Mouse (Mus musculus) liver, postnatal 0 days (tissue): ENCODE measurements around the gene Mylk. TPM values are rescaled to one million over a fixed set of nuclear protein-coding genes. Genes with fewer than 3 reads are reported as not detected.

Experiments
- ATAC-seq: fragments of 200-750 bp; cut with Nextera tagmentation; 2 replicates; pipeline ENCODE4 v1.8.0; 2017; ENCODE audit warnings: mild to moderate bottlenecking, moderate library complexity
- DNase-seq: peaks from one replicate; pipeline ENCODE4 v3.0.0-alpha.2; 2016
- H3K27ac ChIP-seq: fragments of 300-500 bp; sonication (generic); 2 replicates; pipeline ENCODE4 v1.5.1; 2014; ENCODE audit warnings: antibody characterized with exemption, moderate library complexity, mild to moderate bottlenecking, low read depth
- H3K27me3 ChIP-seq: fragments of 300-500 bp; sonication (generic); 2 replicates; pipeline ENCODE4 v1.6.1; 2014; ENCODE audit warnings: low read length, control low read depth, mixed read lengths; ENCODE audit not compliant: insufficient read depth
- H3K36me3 ChIP-seq: fragments of 300-500 bp; sonication (generic); replicated peaks from 2 replicates; pipeline ENCODE4 v1.6.1; 2014; ENCODE audit warnings: mild to moderate bottlenecking, control low read depth, low read length, moderate library complexity, mixed read lengths; ENCODE audit not compliant: insufficient read depth
- H3K4me1 ChIP-seq: fragments of 300-500 bp; sonication (generic); 2 replicates; pipeline ENCODE4 v1.6.1; 2014; ENCODE audit warnings: antibody characterized with exemption, mild to moderate bottlenecking, control low read depth; ENCODE audit not compliant: insufficient read depth
- H3K4me2 ChIP-seq: fragments of 300-500 bp; sonication (generic); 2 replicates; pipeline ENCODE4 v1.6.1; 2014; ENCODE audit warnings: low read depth, mild to moderate bottlenecking, low read length, moderate library complexity, mixed read lengths
- H3K4me3 ChIP-seq: fragments of 300-500 bp; sonication (generic); 2 replicates; pipeline ENCODE4 v1.5.1; 2014; ENCODE audit warnings: low read depth, low read length
- H3K9ac ChIP-seq: fragments of 300-500 bp; sonication (generic); replicated peaks from 2 replicates; pipeline ENCODE4 v1.6.1; 2014; ENCODE audit warnings: mild to moderate bottlenecking, moderate library complexity
- H3K9me3 ChIP-seq: fragments of 300-500 bp; sonication (generic); 2 replicates; pipeline ENCODE4 v1.6.1; 2016; ENCODE audit warnings: mild to moderate bottlenecking, control low read depth, low read length, mixed read lengths
- CTCF ChIP-seq: sonication (generic); IDR thresholded peaks from 2 replicates; pipeline ENCODE4 v1.5.1; 2016; ENCODE audit warnings: antibody characterized with exemption, low read depth
- EP300 ChIP-seq: IDR thresholded peaks from 2 replicates; pipeline ENCODE4 v1.6.1; 2016; ENCODE audit warnings: antibody characterized with exemption, low read depth, mild to moderate bottlenecking
- WGBS: fragments of 180-500 bp; shearing (Covaris S2); extraction: QIAGEN DNeasy Blood & Tissue Kit; methylation state at CpG from one replicate; pipeline ENCODE4 v1.1.7; 2014; ENCODE audit not compliant: insufficient replicate concordance; 5-methylcytosine and 5-hydroxymethylcytosine counted together
- polyA plus RNA-seq: library from polyadenylated mRNA; unstranded; fragments of >200 nt; fragmentation: Nextera tagmentation; extraction: Ambion mirVana; gene quantifications from 2 replicates; pipeline ENCODE4 v1.2.1, GENCODE M21; 2015

Mylk gene
- polyA plus RNA-seq, 1 experiment from 2014 or later, result 4.9 TPM

DNA sequence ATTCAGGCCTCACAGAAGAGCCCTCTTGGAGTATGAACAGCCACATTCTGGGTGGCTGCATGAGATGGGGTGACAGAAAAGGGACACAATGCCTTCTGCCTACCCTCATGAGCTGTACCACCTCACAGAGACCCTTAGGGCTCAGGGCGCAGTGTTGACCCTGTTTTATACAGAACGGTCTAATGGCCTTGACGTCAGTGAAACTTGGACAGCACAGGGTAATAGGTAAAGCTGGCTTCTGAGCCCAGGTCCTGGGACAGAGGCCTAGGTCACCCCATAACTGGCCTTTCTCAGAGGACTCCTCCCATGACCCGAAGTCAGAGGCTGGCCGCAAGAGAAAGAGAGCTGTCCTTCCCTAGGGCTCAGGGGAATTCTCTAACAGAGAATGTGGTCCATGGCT is 155.5 kb downstream of the Mylk start:
- H3K36me3 ChIP-seq, result no peaks in the 10 kb centered on the region
- no peak for DNase-seq
- 79% methylated on average over 5 of the region's 5 CpGs for WGBS
- no peaks in the 10 kb centered on the region for H3K27me3 ChIP-seq
- no peaks in the 10 kb centered on the region for H3K4me1 ChIP-seq
- ATAC-seq, result no peak
- H3K4me3 ChIP-seq, result no peak overlapping the region
- no peak overlapping the region for H3K4me2 ChIP-seq
- TF ChIP-seq EP300 (no peak), CTCF (no peak)
- no peak overlapping the region for H3K27ac ChIP-seq
- H3K9me3 ChIP-seq, result no peaks in the 10 kb centered on the region
- H3K9ac ChIP-seq, result no peak overlapping the region

DNA sequence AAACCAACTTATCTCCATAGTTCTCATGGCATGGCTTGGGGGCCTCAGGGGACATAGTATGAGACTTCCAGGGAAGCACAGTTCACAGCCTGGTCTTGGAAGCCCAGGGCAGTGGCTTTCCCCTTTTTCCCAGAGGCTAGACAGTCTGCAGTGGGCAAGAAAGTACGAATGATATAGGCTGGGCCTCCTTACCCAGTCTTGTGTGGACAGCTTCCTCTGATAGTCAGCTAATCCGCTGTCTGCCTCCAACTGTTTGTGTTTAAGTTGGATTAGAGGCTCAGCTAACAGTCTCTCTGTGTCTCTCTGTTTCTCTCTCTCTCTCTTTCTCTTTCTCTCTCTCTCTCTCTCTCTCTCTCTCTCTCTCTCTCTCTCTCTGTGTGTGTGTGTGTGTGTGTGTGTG is 156.0 kb downstream of the Mylk start:
- H3K4me1 ChIP-seq, result no peaks in the 10 kb centered on the region
- no peaks in the 10 kb centered on the region for H3K36me3 ChIP-seq
- H3K27me3 ChIP-seq, result no peaks in the 10 kb centered on the region
- ATAC-seq (no peak), DNase-seq (no peak)
- H3K9me3 ChIP-seq, result no peaks in the 10 kb centered on the region
- TF ChIP-seq CTCF, result no peak
- no peak for TF ChIP-seq EP300
- H3K9ac ChIP-seq, result no peak overlapping the region
- 51% methylated on average over 2 of the region's 2 CpGs for WGBS
- no peak overlapping the region for H3K4me3 ChIP-seq
- no peak overlapping the region for H3K27ac ChIP-seq
- H3K4me2 ChIP-seq, result no peak overlapping the region

DNA sequence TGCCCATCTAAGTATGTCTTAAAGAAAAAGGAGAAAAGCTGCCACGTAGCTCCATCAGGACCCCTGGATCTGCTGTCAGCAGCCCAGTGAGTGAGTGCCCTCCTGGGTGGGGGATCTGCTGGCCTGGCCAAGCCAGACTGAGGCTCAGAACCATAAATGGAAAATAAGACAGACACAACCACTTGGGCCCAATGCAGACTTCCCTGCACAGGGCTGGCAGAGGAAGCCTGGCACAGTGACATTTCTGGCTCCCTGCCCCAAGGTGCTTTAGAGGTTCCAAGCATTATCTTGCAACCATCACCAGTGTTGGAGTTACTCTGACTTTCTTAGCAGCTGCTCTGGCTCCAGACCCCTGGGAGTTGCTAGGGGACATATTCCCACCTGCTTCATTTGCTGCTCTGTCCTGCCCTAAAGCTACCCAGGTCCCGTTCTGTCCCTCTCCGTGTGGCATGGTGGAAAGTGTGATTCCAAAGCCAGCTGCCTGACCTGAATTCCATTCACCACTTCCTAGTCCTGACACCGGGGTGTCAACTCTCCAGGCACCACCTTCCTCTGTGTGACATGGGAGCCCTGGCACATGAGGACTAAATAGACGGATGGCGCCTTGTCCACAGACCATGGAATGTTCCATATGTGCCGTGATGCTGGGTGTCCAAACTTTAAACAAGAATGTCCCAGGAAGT is 156.7 kb downstream of the Mylk start:
- WGBS, result 76% methylated on average over 7 of the region's 7 CpGs
- H3K36me3 ChIP-seq, result no peaks in the 10 kb centered on the region
- no peaks in the 10 kb centered on the region for H3K27me3 ChIP-seq
- ATAC-seq (no peak), DNase-seq (no peak)
- H3K4me2 ChIP-seq, result no peak overlapping the region
- no peak overlapping the region for H3K27ac ChIP-seq
- no peaks in the 10 kb centered on the region for H3K9me3 ChIP-seq
- H3K4me3 ChIP-seq, result no peak overlapping the region
- no peak overlapping the region for H3K9ac ChIP-seq
- no peaks in the 10 kb centered on the region for H3K4me1 ChIP-seq
- TF ChIP-seq EP300, result no peak
- no peak for TF ChIP-seq CTCF

DNA sequence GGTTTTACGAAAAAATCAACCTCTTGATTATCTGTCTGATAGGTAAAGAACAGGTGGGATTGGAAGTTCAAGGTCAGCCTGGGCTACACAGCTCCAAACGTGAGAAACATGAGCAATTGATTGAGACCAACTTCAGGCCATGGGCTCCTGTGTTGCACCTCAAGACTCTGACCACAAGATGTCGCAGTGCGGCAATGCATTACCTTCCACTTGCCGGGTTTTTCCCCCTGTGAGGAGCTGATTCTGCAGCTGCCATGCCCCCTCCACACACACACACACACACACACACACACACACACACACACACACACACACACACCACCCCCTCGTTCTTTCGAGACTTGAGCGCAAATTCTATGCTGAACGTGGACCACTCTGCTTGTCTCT is 157.3 kb downstream of the Mylk start:
- no peak for ATAC-seq
- TF ChIP-seq EP300 (no peak), CTCF (peak; percentile 87)
- Histone ChIP-seq H3K4me3 (no peak overlapping the region), H3K9ac (no peak overlapping the region), H3K27me3 (no peaks in the 10 kb centered on the region), H3K9me3 (no peaks in the 10 kb centered on the region), H3K4me1 (no peaks in the 10 kb centered on the region), H3K27ac (no peak overlapping the region), H3K4me2 (no peak overlapping the region), H3K36me3 (no peaks in the 10 kb centered on the region)
- peak; percentile 66 for DNase-seq
- WGBS, result 21% methylated on average over 9 of the region's 9 CpGs

DNA sequence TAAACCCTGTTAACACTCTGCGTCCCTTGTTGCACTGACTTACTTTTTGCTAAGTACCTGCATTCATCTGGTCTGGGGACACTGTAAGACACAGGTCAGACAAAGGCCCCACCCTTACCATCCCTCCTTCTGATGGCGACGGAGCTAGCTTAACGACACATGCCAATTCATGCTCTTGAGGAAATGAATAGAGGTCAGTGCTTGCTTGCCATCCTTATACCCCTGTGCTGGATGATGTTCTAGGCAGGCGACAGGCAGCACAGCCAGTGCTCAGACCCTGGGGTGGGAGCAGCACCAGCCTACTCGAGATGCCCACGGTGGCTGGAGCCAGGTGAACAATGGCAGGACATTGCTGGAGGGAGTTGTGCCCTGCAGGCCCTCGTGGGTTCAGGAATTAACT is 157.8 kb downstream of the Mylk start:
- H3K36me3 ChIP-seq, result no peaks in the 10 kb centered on the region
- 73% methylated on average over 8 of the region's 8 CpGs for WGBS
- TF ChIP-seq CTCF (no peak), EP300 (no peak)
- H3K27ac ChIP-seq, result no peak overlapping the region
- no peaks in the 10 kb centered on the region for H3K9me3 ChIP-seq
- DNase-seq (no peak), ATAC-seq (no peak)
- no peaks in the 10 kb centered on the region for H3K4me1 ChIP-seq
- H3K27me3 ChIP-seq, result no peaks in the 10 kb centered on the region
- H3K4me3 ChIP-seq, result no peak overlapping the region
- H3K9ac ChIP-seq, result no peak overlapping the region
- H3K4me2 ChIP-seq, result no peak overlapping the region

DNA sequence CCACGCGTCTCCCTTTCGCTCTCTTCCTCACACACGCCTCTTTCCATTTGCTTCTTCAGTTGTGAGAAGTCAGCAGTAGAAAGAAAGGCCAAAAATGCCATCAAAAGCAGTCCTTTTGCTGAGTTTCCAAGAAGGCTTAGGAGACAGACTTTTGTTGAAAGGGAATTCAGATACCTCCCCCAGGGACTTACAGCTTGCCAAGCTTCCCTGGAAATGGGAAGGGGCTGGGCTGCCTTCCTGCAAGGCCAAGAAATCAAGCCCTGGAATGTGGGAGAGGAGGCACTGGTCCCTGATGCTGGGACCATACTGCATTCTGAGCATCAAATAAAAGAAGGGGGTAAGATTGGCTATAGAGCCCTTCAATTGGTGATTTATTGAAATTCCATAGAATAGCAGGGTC is 159.9 kb downstream of the Mylk start:
- ATAC-seq (no peak), DNase-seq (no peak)
- no peak overlapping the region for H3K9ac ChIP-seq
- no peaks in the 10 kb centered on the region for H3K36me3 ChIP-seq
- no peaks in the 10 kb centered on the region for H3K9me3 ChIP-seq
- no peaks in the 10 kb centered on the region; the same call in 1 of the 2 replicates for H3K4me1 ChIP-seq
- no peak overlapping the region for H3K4me3 ChIP-seq
- no peak overlapping the region for H3K27ac ChIP-seq
- 93% methylated on average over 4 of the region's 4 CpGs for WGBS
- no peaks in the 10 kb centered on the region for H3K27me3 ChIP-seq
- H3K4me2 ChIP-seq, result no peak overlapping the region
- TF ChIP-seq EP300, result no peak
- no peak for TF ChIP-seq CTCF
